Mouse (Mus musculus) forebrain, embryonic 16.5 days (tissue): Measurements from ENCODE around the gene H2al1m. TPM values are rescaled to one million over a fixed set of nuclear protein-coding genes. Genes with fewer than 3 reads are reported as not detected.
"Not testable (repeated sequence)": the region's sequence is repeated elsewhere in the genome, so short reads cannot be mapped to it uniquely, and the experiment has no call there.

Source experiments
- ATAC-seq: fragments of 200-750 bp; cut with Nextera tagmentation; 2 replicates; pipeline ENCODE4 v1.8.0; 2017; ENCODE audit warnings: mild to moderate bottlenecking, moderate library complexity
- H3K27ac ChIP-seq: fragments of 300-500 bp; sonication (generic); 2 replicates; pipeline ENCODE4 v1.5.1; 2014; ENCODE audit warnings: low read length, control low read depth
- H3K27me3 ChIP-seq: fragments of 300-500 bp; sonication (generic); replicated peaks from 2 replicates; pipeline ENCODE4 v1.6.1; 2014; ENCODE audit warnings: low read length; ENCODE audit not compliant: control insufficient read depth, insufficient read depth
- H3K36me3 ChIP-seq: fragments of 300-500 bp; sonication (generic); 2 replicates; pipeline ENCODE4 v1.6.1; 2014; ENCODE audit not compliant: control insufficient read depth, insufficient read depth
- H3K4me1 ChIP-seq: fragments of 300-500 bp; sonication (generic); replicated peaks from 2 replicates; pipeline ENCODE4 v1.6.1; 2014; ENCODE audit warnings: low read length; ENCODE audit not compliant: control insufficient read depth, insufficient read depth
- H3K4me2 ChIP-seq: fragments of 300-500 bp; sonication (generic); 2 replicates; pipeline ENCODE4 v1.6.1; 2014; ENCODE audit warnings: mild to moderate bottlenecking, low read length, control low read depth
- H3K4me3 ChIP-seq: fragments of 300-500 bp; sonication (generic); replicated peaks from 2 replicates; pipeline ENCODE4 v1.5.1; 2014; ENCODE audit warnings: mild to moderate bottlenecking, low read length, control low read depth
- H3K9ac ChIP-seq: fragments of 300-500 bp; sonication (generic); replicated peaks from 2 replicates; pipeline ENCODE4 v1.6.1; 2014; ENCODE audit warnings: low read depth, low read length, control low read depth
- H3K9me3 ChIP-seq: fragments of 300-500 bp; sonication (generic); 2 replicates; pipeline ENCODE4 v1.6.1; 2016; ENCODE audit warnings: low read length; ENCODE audit not compliant: control insufficient read depth
- WGBS: fragments of 180-500 bp; shearing (Covaris S2); extraction: QIAGEN DNeasy Blood & Tissue Kit; methylation state at CpG from one replicate; pipeline ENCODE4 v1.1.7; 2014; 5-methylcytosine and 5-hydroxymethylcytosine counted together
- polyA plus RNA-seq: library from polyadenylated mRNA; unstranded; fragments of >200 nt; fragmentation: Nextera tagmentation; extraction: Ambion mirVana; gene quantifications from 2 replicates; pipeline ENCODE4 v1.2.1, GENCODE M21; 2015

H2al1m gene
- polyA plus RNA-seq: not detected in 2 replicates

DNA sequence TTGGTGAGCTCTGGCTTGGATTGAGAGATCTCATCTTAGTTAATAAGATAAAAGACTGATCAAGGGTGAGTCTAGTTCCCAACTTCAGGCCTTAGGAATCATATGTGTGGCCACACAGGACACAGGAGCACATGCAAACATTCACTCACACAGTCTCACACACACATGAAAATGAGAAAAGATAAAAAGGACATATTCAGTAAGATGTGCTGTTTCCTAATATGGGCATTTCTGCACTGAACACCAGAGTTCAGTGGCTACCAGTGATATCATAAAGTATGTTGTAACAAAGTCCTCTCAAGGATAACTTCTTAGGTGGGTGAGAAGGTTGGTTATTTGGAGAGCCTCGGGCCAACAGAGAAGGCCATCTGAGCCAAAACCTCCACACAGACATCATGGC is at the start of gene H2al1m:
H2al1m (plus strand) TSS at position 301 of the 400 bp plus-strand sequence.
- WGBS: no CpG with 5 or more reads among the region's 1 CpGs
- H3K4me1 ChIP-seq, H3K27ac ChIP-seq: not testable (repeated sequence)

DNA sequence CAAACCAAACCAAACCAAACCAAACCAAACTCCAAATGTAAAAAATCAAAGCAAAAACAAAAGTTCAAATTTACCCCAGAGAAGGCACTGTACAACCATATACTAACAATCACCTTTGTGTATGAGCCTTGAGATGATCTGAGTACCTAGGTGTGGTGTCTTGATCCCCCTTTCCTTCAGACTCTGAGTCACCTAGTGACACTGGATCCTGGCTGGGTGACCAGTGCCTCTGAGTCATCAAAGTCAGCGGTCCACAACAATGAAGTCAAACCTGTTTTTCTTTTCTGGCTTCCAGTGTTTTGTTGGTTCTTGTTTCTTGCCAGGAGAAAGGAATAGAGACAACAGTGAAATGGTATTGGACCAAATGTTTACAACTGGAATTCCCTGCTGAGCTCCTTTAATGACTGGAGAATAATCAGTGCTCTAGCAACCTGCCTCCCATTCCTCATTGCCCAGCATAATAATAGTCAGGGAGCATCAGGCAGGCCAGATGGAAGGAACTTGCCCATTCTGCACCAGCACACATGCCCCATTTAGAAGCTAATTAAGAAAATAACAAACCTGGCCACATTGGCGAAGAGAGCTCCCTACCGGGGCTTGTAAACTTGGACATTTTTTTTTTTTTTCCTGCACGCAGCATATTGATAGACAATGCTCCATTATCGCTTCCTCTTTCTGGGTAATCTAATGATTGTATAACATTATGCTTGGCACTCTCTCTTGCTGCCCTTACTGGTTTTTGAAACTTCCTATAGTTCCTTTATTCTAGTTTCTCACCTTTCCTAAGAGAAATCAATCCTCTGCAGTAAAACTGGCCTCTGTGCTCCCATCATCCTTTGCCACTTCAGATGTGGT is 42.6 kb upstream of the H2al1m start:
- Histone ChIP-seq H3K4me1 (no peaks in the 10 kb centered on the region; the same call in none of the 2 replicates), H3K4me2 (no peak overlapping the region), H3K4me3 (no peak overlapping the region), H3K36me3 (no peaks in the 10 kb centered on the region), H3K9ac (no peak overlapping the region), H3K27ac (no peak overlapping the region), H3K9me3 (no peaks in the 10 kb centered on the region), H3K27me3 (no peaks in the 10 kb centered on the region)
- ATAC-seq: peak; percentile 60
- 47% methylated on average over 5 of the region's 5 CpGs for WGBS

More for the DNA sequence above, at the start of gene H2al1m:
- not testable (repeated sequence) for H3K9me3 ChIP-seq, H3K4me2 ChIP-seq, H3K9ac ChIP-seq, H3K4me3 ChIP-seq, H3K36me3 ChIP-seq, ATAC-seq, H3K27me3 ChIP-seq

DNA sequence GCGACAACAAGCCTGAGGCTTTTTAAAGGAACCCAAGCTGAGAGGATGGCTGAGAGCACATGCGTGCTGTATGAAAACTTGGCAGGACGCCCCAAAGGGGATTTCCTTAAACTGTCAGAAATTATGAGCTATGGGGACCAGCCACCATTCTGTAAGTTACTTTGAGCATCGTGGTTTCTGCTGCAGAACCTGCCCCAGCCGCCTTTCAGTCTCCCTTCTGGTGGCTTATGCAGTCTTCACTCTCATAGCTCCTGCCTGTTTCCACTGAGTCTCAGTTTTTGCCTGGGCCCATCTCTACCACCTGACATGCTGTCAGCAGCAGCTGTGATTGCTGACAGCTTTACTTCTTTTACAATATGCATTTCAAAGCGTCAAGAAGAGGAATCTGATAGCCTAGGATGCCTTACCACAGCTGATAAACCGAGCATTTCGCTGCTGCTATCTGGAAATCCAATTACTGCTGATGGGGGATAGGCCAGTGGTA is 40.1 kb upstream of the H2al1m start:
- H3K27ac ChIP-seq: no peak overlapping the region
- no peaks in the 10 kb centered on the region for H3K36me3 ChIP-seq
- H3K4me2 ChIP-seq: no peak overlapping the region
- ATAC-seq: peak; percentile 64
- no peaks in the 10 kb centered on the region for H3K9me3 ChIP-seq
- no peaks in the 10 kb centered on the region for H3K27me3 ChIP-seq
- H3K4me1 ChIP-seq: no peaks in the 10 kb centered on the region; the same call in none of the 2 replicates
- WGBS: 55% methylated on average over 8 of the region's 8 CpGs
- no peak overlapping the region for H3K9ac ChIP-seq
- no peak overlapping the region for H3K4me3 ChIP-seq

DNA sequence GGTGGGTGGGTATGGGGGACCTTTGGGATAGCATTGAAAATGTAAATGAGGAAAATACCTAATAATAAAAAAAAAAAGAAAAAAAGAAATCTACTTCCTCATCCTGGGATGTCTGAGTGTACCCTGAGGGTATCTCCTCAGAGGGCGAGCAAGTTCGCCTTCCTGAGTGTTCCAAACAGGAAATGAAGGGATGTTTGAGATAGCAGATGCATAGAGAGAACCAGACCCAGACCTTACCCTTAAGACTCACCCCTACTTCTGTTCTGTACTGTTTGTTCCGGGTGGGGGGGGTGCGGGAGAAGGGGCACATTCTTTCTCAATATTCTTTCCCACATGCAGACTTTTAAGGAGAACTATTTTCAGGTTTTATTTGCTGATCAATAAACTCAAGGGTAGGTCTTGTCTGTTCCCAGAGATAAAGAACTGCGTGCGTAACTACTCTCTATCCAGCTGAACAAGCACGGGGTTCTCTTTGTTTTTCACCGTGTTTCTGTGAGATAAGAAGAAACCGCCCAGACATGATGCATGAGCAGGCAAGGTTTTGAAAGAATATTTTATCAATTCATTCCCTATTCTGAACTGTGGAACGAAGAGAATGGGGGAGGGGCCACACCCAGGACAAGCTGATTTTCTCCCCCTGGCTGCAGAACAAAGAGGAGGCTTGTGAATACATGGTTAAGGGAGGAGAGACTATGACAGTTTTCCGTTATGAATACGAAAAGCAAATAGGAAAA is 38.8 kb upstream of the H2al1m start:
- WGBS: 59% methylated on average over 12 of the region's 12 CpGs
- H3K4me2 ChIP-seq: no peak overlapping the region
- peak; percentile 41; the same call in 1 of the 2 replicates for ATAC-seq
- no peaks in the 10 kb centered on the region for H3K27me3 ChIP-seq
- H3K9ac ChIP-seq: no peak overlapping the region
- no peak overlapping the region for H3K4me3 ChIP-seq
- H3K4me1 ChIP-seq: no peaks in the 10 kb centered on the region; the same call in none of the 2 replicates
- no peaks in the 10 kb centered on the region for H3K36me3 ChIP-seq
- H3K9me3 ChIP-seq: no peaks in the 10 kb centered on the region
- no peak overlapping the region for H3K27ac ChIP-seq

DNA sequence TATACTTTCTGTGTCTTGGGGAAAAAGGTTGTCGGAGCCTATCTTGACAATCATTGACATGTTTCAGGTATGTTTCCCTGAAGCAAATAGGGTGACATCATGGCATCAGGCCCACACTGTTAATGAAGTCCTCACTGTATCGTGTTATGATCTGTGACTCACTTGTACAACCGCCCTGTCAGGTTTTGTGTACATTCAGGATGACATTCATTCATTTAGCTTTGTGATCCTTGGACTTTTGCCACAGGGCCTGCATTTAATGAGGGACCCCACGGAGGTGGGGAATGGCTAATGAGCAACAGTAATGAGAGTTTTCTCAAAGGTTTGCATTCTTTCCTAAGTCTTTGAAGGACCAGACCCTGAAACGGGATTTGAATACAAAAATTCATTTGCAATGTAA is 34.7 kb upstream of the H2al1m start:
- WGBS: 19% methylated on average over 5 of the region's 5 CpGs
- no peak overlapping the region for H3K27ac ChIP-seq
- ATAC-seq: peak; percentile 75
- H3K27me3 ChIP-seq: no peaks in the 10 kb centered on the region
- H3K4me2 ChIP-seq: no peak overlapping the region
- no peaks in the 10 kb centered on the region for H3K36me3 ChIP-seq
- H3K9me3 ChIP-seq: no peaks in the 10 kb centered on the region
- H3K4me1 ChIP-seq: no peaks in the 10 kb centered on the region; the same call in 1 of the 2 replicates
- H3K9ac ChIP-seq: no peak overlapping the region
- no peak overlapping the region for H3K4me3 ChIP-seq

DNA sequence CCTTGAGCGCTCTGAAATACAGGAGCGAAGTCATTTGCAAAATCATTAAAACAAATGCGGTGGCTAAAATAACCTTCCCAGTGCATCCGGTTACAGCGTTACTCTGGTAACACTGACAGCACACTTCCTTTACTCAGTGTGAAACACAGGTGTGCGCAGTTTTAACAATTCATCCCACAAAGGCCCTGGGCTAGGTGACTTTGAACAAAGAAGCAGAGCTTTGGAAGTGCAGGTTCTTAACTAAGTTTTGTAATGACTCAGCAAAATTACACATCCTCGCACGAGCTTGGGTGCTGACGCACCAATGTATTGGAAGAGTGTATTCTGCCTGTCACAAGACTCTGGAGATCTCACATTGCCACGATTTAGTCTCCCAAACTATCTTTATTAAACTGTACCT is 29.6 kb upstream of the H2al1m start:
- Histone ChIP-seq H3K4me2 (no peak overlapping the region), H3K27ac (no peak overlapping the region), H3K9ac (no peak overlapping the region), H3K9me3 (no peaks in the 10 kb centered on the region), H3K27me3 (no peaks in the 10 kb centered on the region), H3K4me1 (no peaks in the 10 kb centered on the region), H3K36me3 (no peaks in the 10 kb centered on the region), H3K4me3 (no peak overlapping the region)
- ATAC-seq: no peak
- 85% methylated on average over 10 of the region's 10 CpGs for WGBS

DNA sequence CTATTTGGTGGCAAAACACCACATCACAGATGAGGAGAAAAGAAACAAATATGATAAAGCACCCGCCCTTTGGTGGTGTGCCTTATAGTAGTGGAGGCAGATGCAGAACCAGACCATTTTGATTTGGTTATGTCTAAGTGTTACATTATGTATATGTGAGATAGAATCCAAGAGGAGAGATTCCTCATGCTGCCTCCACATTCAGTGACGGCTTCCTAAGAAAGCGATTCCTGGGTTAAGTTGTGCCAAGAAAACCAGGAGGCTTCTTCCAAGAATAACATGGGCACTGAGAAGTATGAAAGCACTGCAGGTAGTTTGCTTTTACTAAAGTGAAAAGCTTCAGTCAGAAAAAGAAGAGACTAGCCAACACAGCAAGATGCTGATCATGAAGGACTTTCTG is 28.7 kb upstream of the H2al1m start:
- H3K4me2 ChIP-seq: no peak overlapping the region
- no peak overlapping the region for H3K9ac ChIP-seq
- H3K36me3 ChIP-seq: no peaks in the 10 kb centered on the region
- no peak for ATAC-seq
- no peak overlapping the region for H3K4me3 ChIP-seq
- 87% methylated on average over 3 of the region's 3 CpGs for WGBS
- H3K27ac ChIP-seq: no peak overlapping the region
- H3K27me3 ChIP-seq: no peaks in the 10 kb centered on the region
- no peaks in the 10 kb centered on the region for H3K9me3 ChIP-seq
- no peaks in the 10 kb centered on the region for H3K4me1 ChIP-seq

DNA sequence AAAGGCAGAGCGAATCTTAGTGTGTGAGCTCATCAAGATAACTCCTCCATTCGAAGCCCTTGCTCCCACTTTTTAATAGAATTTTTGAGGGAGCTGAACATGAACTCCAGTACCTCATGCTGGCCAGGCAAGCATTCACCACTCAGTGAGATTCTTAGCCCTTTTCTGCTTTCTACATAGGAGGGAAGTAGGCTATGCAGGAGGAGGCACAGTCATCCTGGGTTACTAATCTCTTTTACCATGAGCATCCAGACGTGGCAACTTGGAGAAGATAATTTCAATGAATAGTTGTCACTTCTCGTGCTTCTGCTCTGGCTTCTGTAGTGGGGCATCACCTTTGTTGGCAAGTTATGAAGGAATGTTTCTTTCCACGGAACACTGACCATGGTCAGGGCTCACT is 26.8 kb upstream of the H2al1m start, which contains the start of gene Gm14862:
Gm14862 (minus strand) TSS at position 134 of the 400 bp plus-strand sequence.
- H3K9me3 ChIP-seq: no peaks in the 10 kb centered on the region
- H3K27ac ChIP-seq: no peak within 1 kb of the TSS
- no peaks in the 10 kb centered on the region for H3K27me3 ChIP-seq
- H3K4me2 ChIP-seq: no peak within 1 kb of the TSS
- H3K4me1 ChIP-seq: no peaks in the 10 kb centered on the region
- ATAC-seq: no peak
- no peak within 1 kb of the TSS for H3K4me3 ChIP-seq
- 77% methylated on average over 5 of the region's 5 CpGs for WGBS
- no peaks in the 10 kb centered on the region for H3K36me3 ChIP-seq
- no peak within 1 kb of the TSS for H3K9ac ChIP-seq

DNA sequence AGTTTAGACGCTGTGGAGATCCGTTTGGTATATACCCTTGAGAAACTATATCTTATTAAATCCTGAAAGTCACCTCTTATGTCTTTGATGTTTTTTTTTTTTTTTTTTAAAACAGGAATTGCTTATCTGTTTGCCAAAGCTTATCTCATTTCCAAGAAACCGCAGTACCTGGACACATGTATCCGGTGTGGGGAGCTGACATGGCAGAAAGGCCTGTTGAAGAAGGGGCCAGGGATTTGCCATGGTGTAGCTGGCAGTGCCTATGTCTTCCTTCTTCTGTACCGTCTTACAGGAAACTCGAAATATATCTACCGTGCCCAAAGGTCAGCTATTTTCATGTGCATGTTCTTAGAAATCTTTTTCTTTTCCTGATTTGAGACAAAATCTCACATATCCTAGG is 25.7 kb upstream of the H2al1m start:
- 96% methylated on average over 7 of the region's 7 CpGs for WGBS
- H3K27me3 ChIP-seq: no peaks in the 10 kb centered on the region

More for the DNA sequence above, 25.7 kb upstream of the H2al1m start:
- H3K36me3 ChIP-seq: no peaks in the 10 kb centered on the region
- no peak overlapping the region for H3K27ac ChIP-seq
- no peaks in the 10 kb centered on the region for H3K9me3 ChIP-seq
- no peaks in the 10 kb centered on the region for H3K4me1 ChIP-seq
- no peak overlapping the region for H3K4me2 ChIP-seq
- no peak overlapping the region for H3K4me3 ChIP-seq
- no peak overlapping the region for H3K9ac ChIP-seq
- no peak for ATAC-seq
